Mouse (Mus musculus) heart, adult 2 months (tissue): ENCODE measurements around the gene Fmr1.

Experiments
- CTCF ChIP-seq: fragments of 200-600 bp; IDR thresholded peaks from 2 replicates; pipeline ENCODE4 v1.8.1; 2022; ENCODE audit warnings: antibody characterized with exemption, mild to moderate bottlenecking, moderate library complexity
- EP300 ChIP-seq: fragments of 200-500 bp; IDR thresholded peaks from 2 replicates; pipeline ENCODE4 v1.6.1; 2011; ENCODE audit warnings: low read depth, low read length, control low read depth; ENCODE audit not compliant: insufficient read depth
- POLR2A ChIP-seq: fragments of 200-500 bp; IDR thresholded peaks from 2 replicates; pipeline ENCODE4 v1.6.1; 2011; ENCODE audit warnings: mild to moderate bottlenecking, low read depth, low read length, control low read depth; ENCODE audit not compliant: insufficient read depth

DNA sequence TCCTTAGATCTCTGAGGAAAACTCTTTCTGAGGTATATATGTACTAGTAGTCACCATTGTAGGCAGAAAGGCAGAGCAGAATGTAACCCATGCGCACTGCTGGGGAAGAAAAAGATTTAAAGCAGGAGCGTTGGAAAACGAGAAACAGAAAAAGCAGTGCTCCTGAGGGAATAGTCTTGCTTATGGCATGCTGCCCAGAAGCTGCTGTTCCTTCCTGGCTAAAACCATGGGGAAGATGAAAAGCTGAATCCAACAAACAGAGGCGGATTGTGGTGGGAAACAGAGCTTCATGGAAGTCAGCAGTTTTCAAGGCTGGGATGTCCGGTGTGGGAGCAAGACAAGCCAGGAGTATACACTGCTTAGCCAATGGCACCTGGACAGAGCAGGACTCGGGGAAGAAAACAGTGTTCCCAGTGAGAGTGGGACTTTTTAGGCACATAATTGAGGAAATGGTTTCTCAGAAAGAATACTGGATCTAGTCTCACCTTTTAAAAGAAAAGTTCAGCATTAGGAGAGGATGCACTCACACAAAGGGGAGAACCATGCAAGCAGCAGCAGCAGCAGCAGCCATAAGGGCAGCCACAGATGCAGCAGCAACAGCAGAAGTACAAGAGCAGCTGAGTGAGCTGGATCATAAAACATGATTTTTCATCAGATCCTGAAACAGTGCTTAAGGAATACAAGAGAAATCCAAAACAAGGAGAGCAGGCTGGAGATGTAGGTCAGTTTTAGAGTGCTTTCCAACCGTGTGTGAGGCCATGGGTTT is 33.0 kb upstream of the Fmr1 start:
- no peak for TF ChIP-seq CTCF
- TF ChIP-seq EP300: no peak
- no peak for TF ChIP-seq POLR2A
